In genomic region chr11:99112700-99113099, GRCm38 (mm10) we compare ENCODE assay signal across 11 mouse cellular contexts. TPM values are rescaled to one million over a fixed set of nuclear protein-coding genes. Genes with fewer than 3 reads are reported as not detected.
DNase-seq lines count a peak whose midpoint lies in the region; ATAC-seq lines count a peak whose summit lies in the region.
"Had no signal": no experiment of that assay in that cellular context is flagged by ENCODE, and none has a peak within 500 bp of the region (broad histone marks: within the 10 kb centered on the region; RNA-seq: fewer than 3 reads in every experiment).

No protein-coding gene starts in this region.

- H3K36me3 ChIP-seq in kidney, embryonic 15.5 days, result no peaks in the 10 kb centered on the region
- H3K36me3 ChIP-seq in embryonic facial prominence, embryonic 11.5 days (replicated peaks; ENCODE audit: control insufficient read depth, insufficient read depth, low read depth, low read length), result no peaks in the 10 kb centered on the region
- H3K36me3 ChIP-seq in embryonic facial prominence, embryonic 15.5 days, result no peaks in the 10 kb centered on the region

- no peak overlapping the region for H3K4me3 ChIP-seq in kidney, embryonic 15.5 days (replicated peaks)
- H3K4me3 ChIP-seq in embryonic facial prominence, embryonic 11.5 days (ENCODE audit: low read depth, low read length), result no peak overlapping the region
- H3K4me3 ChIP-seq in embryonic facial prominence, embryonic 15.5 days (replicated peaks), result no peak overlapping the region

- no peaks in the 10 kb centered on the region for H3K9me3 ChIP-seq in kidney, embryonic 15.5 days (replicated peaks)
- no peaks in the 10 kb centered on the region for H3K9me3 ChIP-seq in embryonic facial prominence, embryonic 11.5 days (replicated peaks; ENCODE audit: control insufficient read depth, low read length)
- no peaks in the 10 kb centered on the region for H3K9me3 ChIP-seq in embryonic facial prominence, embryonic 15.5 days (replicated peaks)

- WGBS in kidney, embryonic 15.5 days, result 28% methylated on average over 5 of the region's 5 CpGs
- 13% methylated on average over 5 of the region's 5 CpGs for WGBS in embryonic facial prominence, embryonic 11.5 days
- 17% methylated on average over 5 of the region's 5 CpGs for WGBS in embryonic facial prominence, embryonic 15.5 days

- no peak for DNase-seq in kidney, adult 9 months
- DNase-seq in embryonic facial prominence, embryonic 11.5 days (ENCODE audit: low spot score), result no peak
- no peak for DNase-seq in cerebellum, postnatal 36 days
- DNase-seq in gastrocnemius, adult 8-10 months (ENCODE audit: low spot score in 2 of 2), result no peak
- no peak for DNase-seq in thymus, postnatal 10 days (ENCODE audit: low spot score in 2 of 2)
- DNase-seq: heart, postnatal 14 days; thymus, postnatal 4 days had no signal

- H3K27me3 ChIP-seq in kidney, embryonic 15.5 days, result no peaks in the 10 kb centered on the region
- H3K27me3 ChIP-seq in embryonic facial prominence, embryonic 11.5 days (ENCODE audit: control insufficient read depth, insufficient read depth, low read length), result no peaks in the 10 kb centered on the region
- H3K27me3 ChIP-seq in embryonic facial prominence, embryonic 15.5 days, result no peaks in the 10 kb centered on the region

- ATAC-seq in kidney, embryonic 15.5 days (replicated peaks; ENCODE audit: low FRiP score), result no peak
- no peak; the same call in 1 of the 2 replicates for ATAC-seq in embryonic facial prominence, embryonic 11.5 days (replicated peaks; ENCODE audit: insufficient number of reproducible peaks, low FRiP score, low TSS enrichment, low read depth)
- no peak for ATAC-seq in embryonic facial prominence, embryonic 15.5 days (ENCODE audit: insufficient number of reproducible peaks, low FRiP score, low TSS enrichment, low read depth)
- 0 out of 2 replicates have a peak, but pooled peaks have one; percentile 27 for ATAC-seq in monocyte, adult 5-6 weeks (replicated peaks; ENCODE audit: insufficient number of reproducible peaks, low FRiP score, low TSS enrichment, poor library complexity, severe bottlenecking)
- ATAC-seq: activated CD4-positive, CD25-positive, alpha-beta regulatory T cell, adult 4 months had no signal

- H3K9ac ChIP-seq in kidney, embryonic 15.5 days, result no peak overlapping the region
- H3K9ac ChIP-seq in embryonic facial prominence, embryonic 11.5 days (replicated peaks; ENCODE audit: low read length), result no peak overlapping the region
- no peak overlapping the region for H3K9ac ChIP-seq in embryonic facial prominence, embryonic 15.5 days

- H3K4me2 ChIP-seq in kidney, embryonic 15.5 days, result no peak overlapping the region
- no peak overlapping the region for H3K4me2 ChIP-seq in embryonic facial prominence, embryonic 11.5 days (ENCODE audit: low read depth, low read length)
- no peak overlapping the region for H3K4me2 ChIP-seq in embryonic facial prominence, embryonic 15.5 days (replicated peaks)

- H3K4me1 ChIP-seq in kidney, embryonic 15.5 days, result peaks cover 22% of the 10 kb centered on the region
- H3K4me1 ChIP-seq in embryonic facial prominence, embryonic 11.5 days (ENCODE audit: control insufficient read depth, insufficient read depth, low read length), result no peaks in the 10 kb centered on the region; the same call in none of the 2 replicates
- peaks cover 19% of the 10 kb centered on the region for H3K4me1 ChIP-seq in embryonic facial prominence, embryonic 15.5 days

- peak overlapping the region; percentile 72 for H3K27ac ChIP-seq in kidney, embryonic 15.5 days
- peak overlapping the region; percentile 89 for H3K27ac ChIP-seq in embryonic facial prominence, embryonic 11.5 days (replicated peaks; ENCODE audit: low read depth, low read length)
- H3K27ac ChIP-seq in embryonic facial prominence, embryonic 15.5 days (replicated peaks), result peak overlapping the region; percentile 63

RNA-seq across cellular contexts. Expression of gene Tns4, which starts 23.6 kb away (rescaled TPM):
- polyA plus RNA-seq in kidney, embryonic 15.5 days (2015; fragmentation: Nextera tagmentation; extraction: Ambion mirVana), result 0.29 and 0.32 TPM in 2 replicates
- polyA plus RNA-seq in embryonic facial prominence, embryonic 11.5 days (2014; fragmentation: Nextera tagmentation; extraction: Ambion mirVana), result 0.22 and 0.86 TPM in 2 replicates
- polyA plus RNA-seq in embryonic facial prominence, embryonic 15.5 days (2015; fragmentation: Nextera tagmentation; extraction: Ambion mirVana), result 2.7 and 2.8 TPM in 2 replicates
- total RNA-seq in monocyte, adult 5-6 weeks (2017), result 4.1 to 6.4 TPM (median 4.2 TPM) in 3 replicates
- total RNA-seq in gastrocnemius, adult 8-10 months (2022), result not detected
- polyA plus RNA-seq: activated CD4-positive, CD25-positive, alpha-beta regulatory T cell, adult 4 months had no signal

RNA-seq across cellular contexts. Expression of gene Ccr7, which starts 42.2 kb away (rescaled TPM):
- 0.17 and 0.18 TPM in 2 replicates for polyA plus RNA-seq in kidney, embryonic 15.5 days (2015; fragmentation: Nextera tagmentation; extraction: Ambion mirVana)
- 0.31 and 0.60 TPM in 2 replicates for polyA plus RNA-seq in embryonic facial prominence, embryonic 11.5 days (2014; fragmentation: Nextera tagmentation; extraction: Ambion mirVana)
- polyA plus RNA-seq in embryonic facial prominence, embryonic 15.5 days (2015; fragmentation: Nextera tagmentation; extraction: Ambion mirVana), result 0.57 and 0.59 TPM in 2 replicates
- 13.3 to 31.2 TPM (median 29.2 TPM) in 3 replicates for total RNA-seq in monocyte, adult 5-6 weeks (2017)
- not detected for total RNA-seq in gastrocnemius, adult 8-10 months (2022)
